Mouse (Mus musculus) heart, adult 8-10 months (tissue): ENCODE data around the gene Ccl7. TPM values are rescaled to one million over a fixed set of nuclear protein-coding genes. Genes with fewer than 3 reads are reported as not detected.
A peak's percentile ranks its signal among the peaks of the same experiment; 100 is the strongest.

Source experiments
- DNase-seq: peaks from one replicate; pipeline ENCODE4 v3.0.0; 2022; ENCODE audit warnings: low spot score
- total RNA-seq, 4 experiments: library from RNA; stranded (reverse); gene quantifications; 2 replicates each; pipeline ENCODE4 v1.2.4; 2022

Ccl7 gene
- total RNA-seq, 4 experiments from 2014 or later = 0.57 to 1.3 (median 1.1) TPM; not detected in 1

DNA sequence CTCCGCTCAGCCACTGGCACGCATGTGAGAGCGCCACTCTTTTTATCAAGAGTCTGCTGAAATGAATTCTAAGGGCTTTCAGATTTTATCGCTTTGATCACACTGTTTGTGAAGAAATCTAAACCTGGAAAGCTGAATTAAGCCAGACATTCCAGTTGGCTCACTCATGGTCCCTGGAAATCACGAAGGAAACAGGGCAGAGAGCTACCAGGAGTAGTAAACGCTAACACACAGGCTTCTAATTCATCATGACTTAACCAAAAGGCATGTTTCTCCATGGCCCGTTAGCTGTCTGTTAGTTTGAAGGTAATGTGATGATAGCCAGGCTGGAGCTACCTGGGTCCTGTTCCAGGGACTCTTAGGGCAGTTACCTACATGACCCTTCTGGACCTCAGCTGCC, 11.1 kb upstream of the Ccl7 start:
- DNase-seq = no peak

DNA sequence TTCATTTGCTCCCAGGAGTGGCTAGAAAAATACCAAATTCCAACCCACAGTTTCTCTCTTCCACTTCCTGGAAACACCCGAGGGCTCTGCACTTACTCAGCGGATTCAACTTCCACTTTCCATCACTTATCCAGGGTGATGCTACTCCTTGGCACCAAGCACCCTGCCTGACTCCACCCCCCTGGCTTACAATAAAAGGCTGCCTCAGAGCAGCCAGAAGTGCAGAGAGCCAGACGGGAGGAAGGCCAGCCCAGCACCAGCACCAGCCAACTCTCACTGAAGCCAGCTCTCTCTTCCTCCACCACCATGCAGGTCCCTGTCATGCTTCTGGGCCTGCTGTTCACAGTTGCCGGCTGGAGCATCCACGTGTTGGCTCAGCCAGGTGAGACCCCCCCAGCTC, 10.2 kb upstream of the Ccl7 start, which contains the start of gene Ccl2:
Gene Ccl2 (plus strand): TSS at position 216 of the 400 bp plus-strand sequence.
- peak; percentile 82 for DNase-seq

DNA sequence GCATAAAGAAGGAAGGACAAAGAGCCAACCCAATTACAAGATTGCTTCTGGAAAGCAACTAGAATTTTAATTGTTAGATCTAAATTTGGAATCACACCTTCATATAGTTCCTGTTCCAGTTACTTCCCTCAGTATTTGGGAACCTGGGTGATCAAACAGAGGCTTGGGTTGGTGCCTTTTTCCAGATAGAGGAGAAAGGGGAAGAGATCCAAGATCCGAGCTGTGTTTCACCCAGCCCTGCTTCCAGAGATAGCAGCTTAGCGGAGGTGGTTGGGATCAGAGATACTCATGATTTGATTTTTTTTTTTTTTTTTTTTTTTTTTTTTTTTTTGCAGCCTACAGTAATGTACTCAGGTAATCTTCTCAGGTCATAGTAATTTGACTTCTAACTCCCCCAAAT, 9.7 kb upstream of the Ccl7 start:
- no peak for DNase-seq

DNA sequence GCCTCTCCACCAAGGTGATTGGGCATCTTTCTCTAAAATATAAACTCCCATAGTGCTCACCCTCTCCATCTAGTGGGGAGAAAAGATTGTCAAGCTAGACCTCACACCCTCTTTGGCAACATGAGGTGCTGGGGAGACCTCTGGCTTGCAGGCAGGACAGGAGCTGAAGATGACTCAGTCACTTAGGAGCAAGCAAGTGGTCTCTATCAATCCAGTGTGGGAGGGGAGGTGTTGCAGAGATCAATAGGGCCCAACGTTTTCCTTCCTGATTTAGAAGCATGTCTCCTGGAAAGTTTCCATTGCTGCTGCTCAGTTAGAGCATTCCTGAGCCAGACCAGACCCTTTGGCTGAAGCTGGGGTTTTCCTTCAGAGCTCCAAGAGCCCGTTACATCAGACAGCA, 7.0 kb upstream of the Ccl7 start, which contains the start of gene Gm17268:
Gene Gm17268 (minus strand): TSS at position 28 of the 400 bp plus-strand sequence.
- DNase-seq = no peak

DNA sequence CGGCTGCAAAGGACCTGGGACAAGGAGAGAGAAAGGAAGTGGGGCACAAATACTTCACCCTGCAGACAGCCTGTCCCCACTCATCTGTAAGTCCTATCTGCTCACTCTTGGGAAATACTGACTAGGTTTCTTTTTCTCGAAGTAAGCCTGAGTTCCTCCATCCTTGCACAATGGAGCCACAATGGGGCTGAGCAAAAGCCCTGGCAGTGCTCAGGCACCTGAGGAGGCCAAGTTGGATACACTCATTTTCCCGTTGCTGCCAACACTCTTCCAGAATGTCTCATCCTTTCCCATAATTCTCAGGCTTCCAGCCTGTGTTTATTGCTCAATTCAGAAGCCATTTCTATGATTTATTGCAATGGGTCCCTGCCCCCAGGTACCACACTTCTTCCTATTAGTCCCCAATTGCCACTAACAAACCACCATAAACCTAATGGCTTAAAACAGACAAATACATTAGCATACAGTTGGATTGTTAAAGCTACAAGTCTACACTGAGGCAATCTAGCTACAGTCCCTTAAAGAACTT, 6.3 kb upstream of the Ccl7 start:
- DNase-seq = no peak

DNA sequence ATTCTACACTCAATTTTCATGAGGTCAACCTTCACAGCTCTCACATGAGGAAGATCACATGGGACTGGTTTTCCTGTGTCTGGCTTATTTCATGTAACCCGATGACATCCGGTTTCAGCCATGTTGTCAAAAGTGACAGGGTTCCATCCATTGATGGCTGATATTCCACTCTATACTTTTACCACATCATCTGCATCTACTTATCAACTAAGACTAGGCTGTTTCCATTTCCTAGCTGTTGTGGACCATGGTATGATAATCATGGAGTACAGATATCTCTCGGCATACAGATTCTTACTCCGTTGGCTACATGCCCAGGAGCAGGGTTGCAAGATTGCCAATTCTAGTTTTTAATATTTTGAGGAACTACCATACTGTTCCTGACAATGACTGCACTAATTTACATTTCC, 3.8 kb upstream of the Ccl7 start:
- no peak for DNase-seq

DNA sequence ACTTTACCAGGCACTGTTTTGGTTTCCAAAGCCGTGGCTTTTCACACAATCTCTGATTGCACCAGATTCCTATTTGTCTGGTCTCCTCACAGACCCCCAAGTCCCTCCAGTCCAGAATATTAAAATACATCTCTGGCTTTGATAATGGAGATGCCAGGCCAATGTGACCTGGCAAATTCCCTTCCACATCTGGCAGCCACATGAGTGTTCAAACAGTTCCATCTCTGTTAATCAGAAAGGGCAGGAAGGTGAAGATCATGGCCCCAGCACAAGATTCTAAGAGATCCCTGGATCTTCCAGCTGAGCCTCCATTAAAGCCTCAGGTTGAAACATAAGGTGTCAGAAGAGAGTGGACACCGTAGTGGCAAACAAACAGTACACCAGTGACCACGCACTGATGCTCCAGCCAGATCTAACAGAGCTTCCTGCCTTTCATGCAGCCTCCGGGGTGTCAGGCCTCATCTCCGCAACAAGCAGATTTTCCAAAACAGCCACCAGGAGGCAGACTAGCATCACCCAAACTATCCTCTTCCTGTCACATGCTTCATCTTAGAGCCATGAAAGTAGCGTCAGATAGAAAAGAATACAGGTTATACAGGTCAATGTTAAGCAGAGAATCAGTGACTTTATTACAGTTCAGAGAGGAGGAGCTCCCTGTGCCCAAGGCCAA, 2.4 kb downstream of the Ccl7 start:
- peak; percentile 69 for DNase-seq

DNA sequence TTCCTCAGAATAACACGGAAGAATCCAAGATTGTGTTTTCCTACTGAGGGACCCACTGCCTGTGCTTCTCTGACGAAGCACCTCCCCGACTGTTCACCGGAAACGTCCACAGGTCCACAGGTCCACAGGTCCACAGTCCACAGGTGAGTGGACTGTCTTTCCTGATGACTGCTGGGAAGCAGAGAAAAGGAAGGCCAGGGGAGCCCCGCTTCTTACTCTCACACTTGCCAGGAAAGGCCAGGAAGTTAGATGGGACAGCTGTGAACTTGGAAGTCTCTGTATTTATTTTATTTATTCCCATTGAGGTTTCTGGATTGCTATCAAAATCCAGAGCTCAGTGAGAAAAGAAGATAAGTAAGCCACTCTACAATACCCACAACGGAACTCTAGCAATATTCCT, 8.3 kb downstream of the Ccl7 start:
- no peak for DNase-seq

DNA sequence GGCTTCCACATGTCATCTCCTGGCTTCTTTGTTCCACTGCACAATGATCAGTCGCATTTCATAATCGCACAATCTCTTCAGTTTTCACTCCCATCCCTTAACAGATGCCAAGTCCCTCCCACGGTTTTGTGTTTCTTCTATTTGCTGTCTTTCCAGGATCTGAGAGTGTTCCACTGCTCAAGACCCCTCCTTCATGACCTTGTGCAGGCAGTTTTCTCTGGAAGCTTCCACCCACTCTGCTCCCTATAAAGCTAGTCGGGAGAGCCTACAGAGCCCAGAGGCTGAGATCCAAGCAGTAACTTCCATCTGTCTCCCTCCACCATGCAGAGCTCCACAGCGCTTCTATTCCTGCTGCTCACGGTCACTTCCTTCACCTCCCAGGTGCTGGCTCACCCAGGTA, 12.1 kb downstream of the Ccl7 start, which contains the start of gene Ccl11:
Gene Ccl11 (plus strand): TSS at position 178 of the 400 bp plus-strand sequence.
- no peak for DNase-seq

DNA sequence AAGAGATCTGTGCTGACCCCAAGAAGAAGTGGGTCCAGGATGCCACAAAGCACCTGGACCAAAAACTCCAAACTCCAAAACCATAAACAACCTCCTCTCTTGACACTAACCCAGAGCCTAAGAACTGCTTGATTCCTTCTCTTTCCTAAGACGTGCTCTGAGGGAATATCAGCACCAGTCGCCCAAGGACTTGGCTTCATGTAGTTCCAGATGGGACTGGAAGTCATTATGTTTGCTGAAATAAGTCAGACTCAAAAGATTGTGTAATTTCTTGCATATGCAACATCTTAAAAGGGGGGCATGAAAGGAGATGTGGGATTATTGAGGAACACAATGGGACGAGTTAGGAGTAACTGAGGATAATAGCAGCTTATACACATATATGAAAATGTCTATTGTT, 16.7 kb downstream of the Ccl7 start:
- no peak for DNase-seq

DNA sequence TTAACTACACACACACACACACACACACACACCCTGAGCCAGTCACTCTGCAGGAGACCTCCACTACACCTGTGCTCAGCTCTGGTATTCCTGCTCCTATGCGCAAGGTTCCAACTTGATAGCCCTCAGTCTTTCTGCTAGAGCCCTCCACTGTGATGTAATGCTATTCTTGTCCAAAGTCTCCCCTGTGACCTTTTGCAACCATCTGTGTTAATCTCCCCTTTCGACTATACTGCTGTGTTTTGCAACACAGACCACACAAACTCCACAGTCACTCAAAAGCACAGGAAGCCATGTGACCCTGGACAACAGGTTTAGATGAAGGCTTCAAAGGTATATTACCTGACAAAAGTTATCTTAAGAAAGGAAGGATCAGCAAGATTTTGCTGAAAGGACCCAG, 17.9 kb downstream of the Ccl7 start:
- DNase-seq = no peak

DNA sequence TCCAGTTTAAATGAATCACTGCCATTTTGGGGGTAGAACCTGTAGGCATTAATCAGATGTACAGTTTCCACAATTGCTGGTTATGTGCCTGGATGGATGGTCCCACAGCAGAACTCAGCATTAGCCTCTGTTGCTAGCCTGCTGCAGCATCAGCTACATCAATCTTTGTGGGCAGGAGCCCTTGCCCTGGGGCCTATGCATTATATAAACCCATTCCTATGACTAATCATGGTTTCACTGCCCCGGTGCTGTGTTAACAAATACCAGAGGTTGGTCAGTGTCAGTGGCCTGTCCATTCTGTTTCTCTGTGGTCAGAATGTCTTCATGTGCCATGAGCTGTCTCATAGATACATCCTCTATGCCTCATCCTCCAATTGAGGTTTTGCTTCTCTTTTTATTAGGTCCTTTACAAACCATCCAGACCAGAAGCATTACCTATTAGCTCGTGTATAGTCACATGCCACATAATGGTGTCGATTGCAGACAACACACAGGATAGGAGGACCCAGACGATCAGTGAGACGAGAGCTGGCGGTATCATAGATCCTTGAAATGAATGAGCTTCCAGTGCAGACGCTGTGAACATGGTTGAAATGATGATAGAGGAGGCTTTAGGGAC, 21.6 kb downstream of the Ccl7 start:
- DNase-seq = no peak

DNA sequence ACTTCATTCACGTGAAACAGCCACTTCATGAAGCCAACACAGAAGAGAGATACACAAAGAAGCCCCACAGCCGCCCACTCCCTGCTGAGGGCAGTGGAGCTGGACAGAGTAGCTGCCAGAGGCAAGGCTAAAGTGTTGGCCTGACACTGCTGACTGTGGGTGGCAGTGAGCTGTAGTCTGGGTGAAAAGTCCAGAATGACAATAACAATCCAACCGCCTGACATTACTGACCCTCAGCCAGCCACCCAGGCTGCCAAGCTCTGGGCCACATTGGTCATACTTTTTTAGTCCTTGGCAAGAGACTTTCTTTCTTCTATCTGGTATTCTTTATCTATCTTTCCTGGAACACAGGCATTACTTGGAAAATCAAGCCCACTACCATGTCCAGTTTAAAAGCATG, 25.6 kb downstream of the Ccl7 start:
- no peak for DNase-seq

DNA sequence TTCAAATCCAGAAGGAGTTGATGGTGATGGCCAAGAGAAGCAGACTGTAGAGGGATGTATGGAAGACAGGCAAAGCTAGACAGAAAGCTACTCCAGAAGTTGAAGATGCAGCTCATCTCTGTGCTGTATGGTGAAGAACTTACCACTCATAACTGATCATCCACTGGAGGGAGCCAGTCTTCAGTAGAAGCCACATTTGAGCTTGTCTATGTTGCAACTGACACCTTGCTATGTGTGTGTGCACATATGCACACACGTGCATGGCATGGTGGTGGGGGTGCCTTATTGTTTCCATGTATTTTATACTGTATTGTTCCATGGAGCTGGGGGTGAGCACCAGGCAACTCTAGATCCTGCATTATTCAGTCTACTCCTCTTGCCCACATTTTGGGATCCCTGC, 26.9 kb downstream of the Ccl7 start:
- DNase-seq = no peak

DNA sequence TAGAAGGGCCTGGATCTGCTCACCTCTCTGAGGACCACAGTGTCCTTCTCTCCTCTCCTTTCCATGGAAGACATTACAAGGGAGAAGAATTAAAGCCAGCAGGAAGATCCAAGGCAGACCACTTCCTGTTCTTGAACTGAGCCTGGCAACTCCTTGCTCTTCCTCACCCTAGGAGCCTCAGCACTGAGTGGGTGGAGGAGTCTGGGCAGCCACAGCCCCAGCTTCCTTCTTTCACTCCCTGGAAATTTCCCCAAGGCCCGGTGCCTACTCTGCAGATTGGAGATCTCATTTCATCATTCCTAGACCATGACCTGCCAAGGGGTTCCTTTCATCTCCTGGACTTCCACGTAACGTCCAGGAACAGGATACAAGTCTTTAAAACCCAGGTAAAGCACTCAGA, 27.5 kb downstream of the Ccl7 start:
- DNase-seq = no peak

DNA sequence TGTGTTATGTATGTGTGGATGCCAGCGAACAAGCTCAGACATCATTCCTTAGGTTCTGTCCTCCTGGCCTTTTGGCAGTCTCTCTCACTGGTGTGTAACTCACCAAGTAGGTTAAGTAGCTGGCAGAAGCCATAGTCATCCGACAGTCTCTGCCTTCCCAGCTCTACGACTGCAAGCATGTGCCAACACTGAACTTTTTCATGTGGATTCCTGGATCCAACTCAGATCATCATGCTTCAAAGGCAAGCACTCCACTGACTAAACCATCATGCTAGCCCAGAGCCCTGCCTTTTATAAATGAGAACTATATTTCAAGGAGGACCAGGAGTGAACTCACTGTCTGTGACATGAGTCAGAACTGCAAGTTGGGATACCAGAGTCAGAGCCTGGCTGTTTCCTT, 28.2 kb downstream of the Ccl7 start:
- no peak for DNase-seq

DNA sequence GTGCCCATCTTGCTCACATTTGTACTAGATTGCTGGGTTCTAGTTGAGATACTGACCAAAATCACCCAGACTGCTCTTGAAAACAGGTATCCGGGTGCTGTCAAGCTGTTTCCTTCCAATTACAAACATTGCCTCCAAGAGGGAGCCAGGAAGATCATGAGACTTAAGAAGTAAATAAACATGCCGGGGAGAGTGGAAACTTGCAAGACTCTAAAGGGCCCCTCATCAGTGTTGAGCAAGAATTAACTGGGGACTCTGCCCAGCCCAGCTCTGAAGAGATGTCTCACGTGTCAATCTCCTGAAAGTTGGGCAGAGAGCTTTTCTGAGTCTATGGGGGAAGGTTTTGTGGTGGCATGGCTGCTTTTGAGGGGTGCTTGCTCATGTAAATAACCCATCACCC, 31.5 kb downstream of the Ccl7 start:
- DNase-seq = no peak

DNA sequence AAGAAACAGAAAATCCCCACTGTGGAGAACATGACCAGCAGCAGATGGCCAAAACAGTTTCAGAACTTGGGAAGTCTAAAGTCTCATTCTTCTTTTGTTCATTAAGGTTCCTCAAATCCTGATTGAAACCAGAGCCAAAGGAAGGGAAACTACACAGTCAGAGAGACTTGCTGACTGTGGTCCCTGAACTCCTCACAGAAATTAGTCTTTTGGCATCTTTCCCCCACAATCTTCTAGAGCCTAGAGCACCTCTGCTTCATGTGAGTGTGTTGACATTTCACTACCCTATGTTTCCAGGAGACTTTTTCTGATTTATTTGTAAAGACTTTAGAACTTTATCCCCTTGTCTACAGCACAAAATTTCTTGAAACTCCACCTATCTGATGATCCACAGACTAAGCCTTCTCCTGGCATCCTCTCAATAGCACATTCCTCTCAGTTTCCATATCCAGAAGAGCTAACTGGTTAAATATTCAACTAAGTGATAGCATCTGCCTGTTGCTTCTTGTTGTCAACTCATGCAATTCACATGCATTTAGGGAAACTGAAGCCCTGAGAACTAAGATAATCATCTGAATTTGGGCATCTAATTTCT, 32.7 kb downstream of the Ccl7 start:
- DNase-seq = no peak

DNA sequence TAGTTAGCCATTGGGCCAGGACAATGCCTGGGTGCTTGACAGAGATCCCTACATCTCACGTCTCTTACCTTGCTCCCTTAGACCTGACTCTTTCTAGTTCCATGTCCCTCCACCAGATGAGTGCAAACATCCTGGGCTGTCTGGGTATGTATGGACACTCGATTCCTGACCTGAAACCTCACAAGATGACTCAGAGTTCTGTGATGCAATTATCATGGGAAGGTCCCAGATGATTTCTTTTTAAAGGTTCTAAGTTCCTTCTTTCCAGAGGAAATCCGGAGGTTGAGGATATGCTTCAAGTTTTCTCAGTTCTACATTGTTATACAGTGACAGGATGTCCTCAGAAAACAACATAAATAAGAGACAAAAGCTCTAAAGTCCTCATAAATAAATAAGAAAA, 35.4 kb downstream of the Ccl7 start:
- DNase-seq = no peak

DNA sequence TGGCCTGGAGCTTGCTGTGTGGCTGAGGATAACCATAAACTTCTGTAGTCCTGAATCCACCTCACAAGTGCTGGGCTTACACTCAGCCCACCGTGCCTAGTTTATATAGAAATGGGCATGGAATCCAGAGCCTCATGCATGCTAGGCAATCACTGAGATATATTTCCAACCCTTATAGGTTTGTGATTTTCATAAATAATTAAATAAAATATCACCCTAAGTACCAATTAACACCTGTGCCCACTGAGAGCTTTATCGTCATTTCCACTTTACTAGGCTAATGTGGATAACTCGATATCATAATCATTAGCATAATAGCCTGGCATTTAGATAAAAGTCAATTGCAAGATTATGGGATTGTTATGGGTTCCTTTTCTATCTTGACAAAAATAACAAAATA, 38.8 kb downstream of the Ccl7 start:
- DNase-seq = no peak
